Mouse (Mus musculus): ENCODE measurements around the gene Psmb8. TPM values are rescaled to one million over a fixed set of nuclear protein-coding genes. Genes with fewer than 3 reads are reported as not detected.

Psmb8 gene
- total and polyA plus RNA-seq, 2 experiments from 2014 or later, result 9.9 to 11.0 TPM

DNA sequence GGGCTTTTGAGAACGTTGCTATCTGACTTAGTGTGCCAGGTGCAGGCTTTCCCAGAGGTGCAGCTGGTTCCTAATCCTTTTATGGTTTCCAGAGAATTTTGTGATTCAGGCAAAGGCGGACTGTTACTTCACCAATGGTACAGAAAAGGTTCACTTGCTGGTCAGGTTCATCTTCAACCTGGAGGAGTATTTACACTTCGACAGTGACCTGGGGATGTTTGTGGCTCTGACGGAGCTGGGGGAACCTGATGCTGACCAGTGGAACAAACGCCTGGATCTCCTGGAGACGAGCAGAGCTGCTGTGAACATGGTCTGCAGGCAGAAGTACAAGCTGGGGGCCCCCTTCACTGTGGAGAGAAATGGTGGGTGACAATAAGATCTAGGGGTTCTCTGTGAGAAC is 43.4 kb downstream of the Psmb8 start:
- H3K9ac ChIP-seq (replicated peaks; ENCODE audit: low read depth, low read length), result no peak overlapping the region
- 74% methylated on average over 6 of the region's 6 CpGs for WGBS

DNA sequence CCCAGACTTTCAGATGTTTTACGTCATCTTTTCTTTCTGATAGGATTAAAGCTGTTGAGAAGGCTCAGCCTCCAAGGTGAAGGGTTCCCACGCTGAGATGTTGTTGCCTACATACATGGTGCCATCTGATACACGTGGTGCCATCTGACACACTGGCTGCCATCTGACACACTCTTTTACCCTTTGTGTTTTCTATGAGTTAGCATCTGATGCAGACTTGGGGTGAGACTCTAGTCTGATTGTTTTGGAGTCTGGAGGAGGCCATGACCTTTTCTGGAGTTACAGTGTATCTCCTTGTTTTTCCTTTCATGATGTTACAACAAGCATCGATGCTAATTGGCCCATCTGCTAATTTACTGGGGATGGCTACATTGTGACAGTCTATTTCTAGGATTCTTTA is 47.1 kb downstream of the Psmb8 start:
- H3K9me3 ChIP-seq (replicated peaks; ENCODE audit: control insufficient read depth, low read length), result peaks cover 6% of the 10 kb centered on the region; the same call in 1 of the 2 replicates
- DNase-seq (ENCODE audit: low spot score) (no peak), ATAC-seq (ENCODE audit: insufficient read depth, low read depth) (no peak)
- H3K4me2 ChIP-seq (ENCODE audit: low read depth, low read length), result no peak overlapping the region
- H3K27me3 ChIP-seq (ENCODE audit: control insufficient read depth, insufficient read depth, low read length), result no peaks in the 10 kb centered on the region
- TF ChIP-seq EP300 (IDR thresholded peaks at IDR 0.05; ENCODE audit: low read depth) (no peak), CTCF (IDR thresholded peaks at IDR 0.05; ENCODE audit: low read depth) (no peak)
- WGBS, result 65% methylated on average over 4 of the region's 4 CpGs
- no peak overlapping the region for H3K4me3 ChIP-seq (ENCODE audit: low read depth, low read length)
- H3K36me3 ChIP-seq (replicated peaks; ENCODE audit: control insufficient read depth, insufficient read depth, low read length), result no peaks in the 10 kb centered on the region
- no peak overlapping the region for H3K27ac ChIP-seq (ENCODE audit: low read depth)
- no peaks in the 10 kb centered on the region for H3K4me1 ChIP-seq (ENCODE audit: control insufficient read depth, insufficient read depth)
- H3K9ac ChIP-seq (replicated peaks; ENCODE audit: low read depth, low read length), result no peak overlapping the region

More for the DNA sequence above, 43.4 kb downstream of the Psmb8 start:
- Histone ChIP-seq H3K27ac (ENCODE audit: low read depth) (no peak overlapping the region), H3K9me3 (replicated peaks; ENCODE audit: control insufficient read depth, low read length) (peaks cover 6% of the 10 kb centered on the region; the same call in 1 of the 2 replicates), H3K4me3 (ENCODE audit: low read depth, low read length) (no peak overlapping the region), H3K27me3 (ENCODE audit: control insufficient read depth, insufficient read depth, low read length) (no peaks in the 10 kb centered on the region), H3K36me3 (replicated peaks; ENCODE audit: control insufficient read depth, insufficient read depth, low read length) (no peaks in the 10 kb centered on the region), H3K4me1 (ENCODE audit: control insufficient read depth, insufficient read depth) (no peaks in the 10 kb centered on the region), H3K4me2 (ENCODE audit: low read depth, low read length) (no peak overlapping the region)
- no peak for TF ChIP-seq CTCF (IDR thresholded peaks at IDR 0.05; ENCODE audit: low read depth)
- TF ChIP-seq EP300 (IDR thresholded peaks at IDR 0.05; ENCODE audit: low read depth), result no peak
- DNase-seq (ENCODE audit: low spot score), result no peak
- ATAC-seq (ENCODE audit: insufficient read depth, low read depth), result no peak

DNA sequence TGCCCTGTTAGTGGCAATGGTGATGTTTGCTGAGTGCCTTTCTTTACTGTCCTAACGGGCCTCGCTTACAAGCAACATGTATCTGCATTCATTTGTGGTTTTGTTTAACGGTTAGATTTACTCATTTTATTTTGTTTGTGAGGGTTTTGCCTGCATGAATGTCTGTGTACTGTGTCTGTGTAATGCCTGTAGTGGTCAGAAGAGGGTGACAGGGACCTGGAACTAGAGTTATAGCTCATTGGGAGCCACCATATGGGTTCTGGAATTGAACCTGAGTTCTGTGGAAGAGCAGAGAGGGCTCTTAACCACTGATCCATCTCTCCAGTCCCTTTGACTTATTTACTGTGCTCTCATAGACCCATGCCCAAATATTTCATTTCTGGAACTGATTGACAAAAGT is 49.5 kb downstream of the Psmb8 start:
- no peaks in the 10 kb centered on the region for H3K27me3 ChIP-seq (ENCODE audit: control insufficient read depth, insufficient read depth, low read length)
- ATAC-seq (ENCODE audit: insufficient read depth, low read depth) (no peak), DNase-seq (ENCODE audit: low spot score) (no peak)
- H3K27ac ChIP-seq (ENCODE audit: low read depth), result no peak overlapping the region
- no peaks in the 10 kb centered on the region for H3K4me1 ChIP-seq (ENCODE audit: control insufficient read depth, insufficient read depth)
- no peaks in the 10 kb centered on the region for H3K36me3 ChIP-seq (replicated peaks; ENCODE audit: control insufficient read depth, insufficient read depth, low read length)
- no peak overlapping the region for H3K4me2 ChIP-seq (ENCODE audit: low read depth, low read length)
- 71% methylated on average over 3 of the region's 3 CpGs for WGBS
- H3K4me3 ChIP-seq (ENCODE audit: low read depth, low read length), result no peak overlapping the region
- no peak overlapping the region for H3K9ac ChIP-seq (replicated peaks; ENCODE audit: low read depth, low read length)
- peaks cover 1% of the 10 kb centered on the region; the same call in 1 of the 2 replicates for H3K9me3 ChIP-seq (replicated peaks; ENCODE audit: control insufficient read depth, low read length)
- TF ChIP-seq CTCF (IDR thresholded peaks at IDR 0.05; ENCODE audit: low read depth) (peak; percentile 43), EP300 (IDR thresholded peaks at IDR 0.05; ENCODE audit: low read depth) (no peak)

DNA sequence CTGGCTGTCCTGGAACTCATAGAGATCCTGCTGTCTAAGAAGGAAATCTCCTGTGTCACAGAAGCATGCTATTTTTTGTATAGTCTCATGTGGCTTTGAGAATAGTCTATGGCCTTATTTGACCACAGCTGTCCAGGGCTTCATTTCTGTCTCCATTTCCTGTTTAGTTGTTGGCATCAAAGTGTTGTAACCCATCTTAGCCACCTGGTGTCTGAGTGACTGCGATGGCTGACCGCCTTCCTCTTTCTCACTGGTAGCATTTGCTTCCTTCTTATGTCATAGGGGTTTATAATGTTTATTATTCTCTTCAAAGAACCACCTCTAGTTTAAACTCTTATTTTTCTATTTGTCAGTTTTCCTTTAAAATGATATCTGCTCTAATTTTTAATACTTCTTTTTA is 51.2 kb downstream of the Psmb8 start:
- DNase-seq (ENCODE audit: low spot score), result no peak

DNA sequence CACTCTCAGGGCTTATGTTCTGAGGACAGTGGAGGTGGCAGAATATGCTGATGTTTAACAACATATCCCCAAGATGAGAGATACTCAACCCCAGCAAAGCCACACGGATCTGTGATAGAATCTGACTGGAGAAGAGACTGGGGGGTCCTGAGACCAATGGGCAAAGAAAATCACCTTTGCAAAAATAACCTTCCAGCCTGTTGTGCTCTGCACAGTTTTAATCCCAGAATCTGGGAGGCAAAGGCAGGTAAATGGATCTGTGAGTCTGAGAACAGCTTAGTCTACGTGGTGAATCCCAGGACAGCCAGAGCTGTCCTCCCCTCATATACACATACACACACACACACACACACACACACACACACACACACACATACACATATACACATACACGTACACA is 51.8 kb downstream of the Psmb8 start:
- Histone ChIP-seq H3K27me3 (ENCODE audit: control insufficient read depth, insufficient read depth, low read length) (no peaks in the 10 kb centered on the region), H3K9me3 (replicated peaks; ENCODE audit: control insufficient read depth, low read length) (no peaks in the 10 kb centered on the region), H3K9ac (replicated peaks; ENCODE audit: low read depth, low read length) (no peak overlapping the region), H3K36me3 (replicated peaks; ENCODE audit: control insufficient read depth, insufficient read depth, low read length) (no peaks in the 10 kb centered on the region), H3K4me1 (ENCODE audit: control insufficient read depth, insufficient read depth) (no peaks in the 10 kb centered on the region), H3K4me3 (ENCODE audit: low read depth, low read length) (no peak overlapping the region), H3K4me2 (ENCODE audit: low read depth, low read length) (no peak overlapping the region), H3K27ac (ENCODE audit: low read depth) (no peak overlapping the region)
- TF ChIP-seq CTCF (IDR thresholded peaks at IDR 0.05; ENCODE audit: low read depth) (no peak), EP300 (IDR thresholded peaks at IDR 0.05; ENCODE audit: low read depth) (no peak)
- no peak for DNase-seq (ENCODE audit: low spot score)
- no peak for ATAC-seq (ENCODE audit: insufficient read depth, low read depth)
- WGBS, result 34% methylated on average over 3 of the region's 3 CpGs

More for the DNA sequence above, 51.2 kb downstream of the Psmb8 start:
- no peaks in the 10 kb centered on the region for H3K9me3 ChIP-seq (replicated peaks; ENCODE audit: control insufficient read depth, low read length)
- H3K4me2 ChIP-seq (ENCODE audit: low read depth, low read length), result no peak overlapping the region
- H3K27me3 ChIP-seq (ENCODE audit: control insufficient read depth, insufficient read depth, low read length), result no peaks in the 10 kb centered on the region
- H3K27ac ChIP-seq (ENCODE audit: low read depth), result no peak overlapping the region
- H3K4me3 ChIP-seq (ENCODE audit: low read depth, low read length), result no peak overlapping the region
- no peak overlapping the region for H3K9ac ChIP-seq (replicated peaks; ENCODE audit: low read depth, low read length)
- ATAC-seq (ENCODE audit: insufficient read depth, low read depth), result no peak
- no peaks in the 10 kb centered on the region for H3K36me3 ChIP-seq (replicated peaks; ENCODE audit: control insufficient read depth, insufficient read depth, low read length)
- no peak for TF ChIP-seq CTCF (IDR thresholded peaks at IDR 0.05; ENCODE audit: low read depth)
- TF ChIP-seq EP300 (IDR thresholded peaks at IDR 0.05; ENCODE audit: low read depth), result no peak
- H3K4me1 ChIP-seq (ENCODE audit: control insufficient read depth, insufficient read depth), result no peaks in the 10 kb centered on the region
- WGBS, result 53% methylated on average over 2 of the region's 2 CpGs

DNA sequence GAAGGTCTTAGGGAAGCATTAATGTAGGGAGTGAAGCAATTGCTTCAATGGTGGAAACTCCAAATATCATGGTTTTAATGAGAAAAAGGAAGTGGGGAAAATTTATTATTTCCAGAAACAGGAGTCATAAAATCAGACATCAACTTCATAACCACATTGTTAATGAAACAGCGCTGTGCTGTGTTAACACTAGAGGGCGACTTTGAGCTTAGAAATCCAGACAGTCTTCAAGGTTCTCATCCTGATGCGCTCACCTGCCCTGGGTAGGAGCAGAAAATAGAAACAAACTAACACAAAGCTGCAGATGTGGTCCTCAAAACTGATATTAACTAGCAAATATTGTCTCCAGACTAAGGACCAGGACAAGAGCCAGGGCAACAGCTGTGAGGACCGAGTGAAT is 52.4 kb downstream of the Psmb8 start:
- no peak overlapping the region for H3K9ac ChIP-seq (replicated peaks; ENCODE audit: low read depth, low read length)
- H3K4me2 ChIP-seq (ENCODE audit: low read depth, low read length), result no peak overlapping the region
- WGBS, result 19% methylated on average over 4 of the region's 4 CpGs
- DNase-seq (ENCODE audit: low spot score) (no peak), ATAC-seq (ENCODE audit: insufficient read depth, low read depth) (no peak)
- H3K27me3 ChIP-seq (ENCODE audit: control insufficient read depth, insufficient read depth, low read length), result no peaks in the 10 kb centered on the region
- H3K27ac ChIP-seq (ENCODE audit: low read depth), result no peak overlapping the region
- no peaks in the 10 kb centered on the region for H3K36me3 ChIP-seq (replicated peaks; ENCODE audit: control insufficient read depth, insufficient read depth, low read length)
- H3K9me3 ChIP-seq (replicated peaks; ENCODE audit: control insufficient read depth, low read length), result no peaks in the 10 kb centered on the region
- TF ChIP-seq CTCF (IDR thresholded peaks at IDR 0.05; ENCODE audit: low read depth) (peak; percentile 73), EP300 (IDR thresholded peaks at IDR 0.05; ENCODE audit: low read depth) (no peak)
- H3K4me3 ChIP-seq (ENCODE audit: low read depth, low read length), result no peak overlapping the region
- no peaks in the 10 kb centered on the region for H3K4me1 ChIP-seq (ENCODE audit: control insufficient read depth, insufficient read depth)

Other genes with a start within 250 kb of the Psmb8 start
- 0.53 and 0.70 TPM in 2 replicates for gene B3galt4, start 246.2 kb upstream of the Psmb8 start, total RNA-seq (2014; rRNA removed; ENCODE audit: low replicate concordance)
- 5.5 and 6.1 TPM in 2 replicates for gene B3galt4, start 246.2 kb upstream of the Psmb8 start, polyA plus RNA-seq (2015; fragmentation: Nextera tagmentation; extraction: Ambion mirVana)
- gene Vps52, start 241.9 kb upstream of the Psmb8 start, total RNA-seq (2014; rRNA removed; ENCODE audit: low replicate concordance), result 28.2 and 31.8 TPM in 2 replicates
- gene Vps52, start 241.9 kb upstream of the Psmb8 start, polyA plus RNA-seq (2015; fragmentation: Nextera tagmentation; extraction: Ambion mirVana), result 27.8 TPM in 2 replicates
- gene Rps18, start 241.7 kb upstream of the Psmb8 start, total RNA-seq (2014; rRNA removed; ENCODE audit: low replicate concordance), result 1,548 and 1,735 TPM in 2 replicates
- 845 and 880 TPM in 2 replicates for gene Rps18, start 241.7 kb upstream of the Psmb8 start, polyA plus RNA-seq (2015; fragmentation: Nextera tagmentation; extraction: Ambion mirVana)
- 61.0 and 84.5 TPM in 2 replicates for gene H2-K1, start 197.4 kb upstream of the Psmb8 start, total RNA-seq (2014; rRNA removed; ENCODE audit: low replicate concordance)
- 42.9 and 48.4 TPM in 2 replicates for gene H2-K1, start 197.4 kb upstream of the Psmb8 start, polyA plus RNA-seq (2015; fragmentation: Nextera tagmentation; extraction: Ambion mirVana)
- gene Ring1, start 173.0 kb upstream of the Psmb8 start, total RNA-seq (2014; rRNA removed; ENCODE audit: low replicate concordance), result 22.5 and 48.5 TPM in 2 replicates
- gene Ring1, start 173.0 kb upstream of the Psmb8 start, polyA plus RNA-seq (2015; fragmentation: Nextera tagmentation; extraction: Ambion mirVana), result 10.3 and 11.9 TPM in 2 replicates
- 80.6 and 101 TPM in 2 replicates for gene H2-Ke6, start 169.7 kb upstream of the Psmb8 start, total RNA-seq (2014; rRNA removed; ENCODE audit: low replicate concordance)
- gene H2-Ke6, start 169.7 kb upstream of the Psmb8 start, polyA plus RNA-seq (2015; fragmentation: Nextera tagmentation; extraction: Ambion mirVana), result 58.5 and 64.6 TPM in 2 replicates
- gene Slc39a7, start 166.0 kb upstream of the Psmb8 start, total RNA-seq (2014; rRNA removed; ENCODE audit: low replicate concordance), result 88.7 and 97.2 TPM in 2 replicates
- gene Slc39a7, start 166.0 kb upstream of the Psmb8 start, polyA plus RNA-seq (2015; fragmentation: Nextera tagmentation; extraction: Ambion mirVana), result 79.7 and 85.4 TPM in 2 replicates
- 29.4 and 36.6 TPM in 2 replicates for gene Rxrb, start 165.9 kb upstream of the Psmb8 start, total RNA-seq (2014; rRNA removed; ENCODE audit: low replicate concordance)
- gene Rxrb, start 165.9 kb upstream of the Psmb8 start, polyA plus RNA-seq (2015; fragmentation: Nextera tagmentation; extraction: Ambion mirVana), result 28.4 and 31.2 TPM in 2 replicates
- 1.4 and 1.9 TPM in 2 replicates for gene Col11a2, start 158.3 kb upstream of the Psmb8 start, total RNA-seq (2014; rRNA removed; ENCODE audit: low replicate concordance)
- 0.25 and 0.29 TPM in 2 replicates for gene Col11a2, start 158.3 kb upstream of the Psmb8 start, polyA plus RNA-seq (2015; fragmentation: Nextera tagmentation; extraction: Ambion mirVana)
- not detected in 2 replicates for gene H2-Oa, start 105.4 kb upstream of the Psmb8 start, total RNA-seq (2014; rRNA removed; ENCODE audit: low replicate concordance)
- not detected in 2 replicates for gene H2-Oa, start 105.4 kb upstream of the Psmb8 start, polyA plus RNA-seq (2015; fragmentation: Nextera tagmentation; extraction: Ambion mirVana)
- 2.6 and 7.2 TPM in 2 replicates for gene H2-DMa, start 78.2 kb upstream of the Psmb8 start, total RNA-seq (2014; rRNA removed; ENCODE audit: low replicate concordance)
- gene H2-DMa, start 78.2 kb upstream of the Psmb8 start, polyA plus RNA-seq (2015; fragmentation: Nextera tagmentation; extraction: Ambion mirVana), result 4.2 and 4.6 TPM in 2 replicates
- gene Brd2, start 75.1 kb upstream of the Psmb8 start, total RNA-seq (2014; rRNA removed; ENCODE audit: low replicate concordance), result 83.2 and 87.5 TPM in 2 replicates
- 33.4 and 38.4 TPM in 2 replicates for gene Brd2, start 75.1 kb upstream of the Psmb8 start, polyA plus RNA-seq (2015; fragmentation: Nextera tagmentation; extraction: Ambion mirVana)
- 1.5 TPM in 1 of 2 replicates, not detected in the other for gene H2-DMb2, start 54.4 kb upstream of the Psmb8 start, total RNA-seq (2014; rRNA removed; ENCODE audit: low replicate concordance)
- 0.33 and 0.38 TPM in 2 replicates for gene H2-DMb2, start 54.4 kb upstream of the Psmb8 start, polyA plus RNA-seq (2015; fragmentation: Nextera tagmentation; extraction: Ambion mirVana)
- gene H2-DMb1, start 44.6 kb upstream of the Psmb8 start, total RNA-seq (2014; rRNA removed; ENCODE audit: low replicate concordance), result 0.19 TPM in 1 of 2 replicates, not detected in the other
- 0.65 and 0.90 TPM in 2 replicates for gene H2-DMb1, start 44.6 kb upstream of the Psmb8 start, polyA plus RNA-seq (2015; fragmentation: Nextera tagmentation; extraction: Ambion mirVana)
- 8.8 and 10.7 TPM in 2 replicates for gene Tap1, start 10.2 kb upstream of the Psmb8 start, total RNA-seq (2014; rRNA removed; ENCODE audit: low replicate concordance)
- 2.7 and 3.7 TPM in 2 replicates for gene Tap1, start 10.2 kb upstream of the Psmb8 start, polyA plus RNA-seq (2015; fragmentation: Nextera tagmentation; extraction: Ambion mirVana)
- gene Psmb9, start 10.0 kb upstream of the Psmb8 start, total RNA-seq (2014; rRNA removed; ENCODE audit: low replicate concordance), result 2.9 and 6.3 TPM in 2 replicates
- gene Psmb9, start 10.0 kb upstream of the Psmb8 start, polyA plus RNA-seq (2015; fragmentation: Nextera tagmentation; extraction: Ambion mirVana), result 2.5 and 3.6 TPM in 2 replicates
- 3.3 and 14.5 TPM in 2 replicates for gene Tap2, start 5.8 kb downstream of the Psmb8 start, total RNA-seq (2014; rRNA removed; ENCODE audit: low replicate concordance)
- 7.0 and 7.5 TPM in 2 replicates for gene Tap2, start 5.8 kb downstream of the Psmb8 start, polyA plus RNA-seq (2015; fragmentation: Nextera tagmentation; extraction: Ambion mirVana)
- not detected in 2 replicates for gene H2-Ob, start 41.2 kb downstream of the Psmb8 start, total RNA-seq (2014; rRNA removed; ENCODE audit: low replicate concordance)
- gene H2-Ob, start 41.2 kb downstream of the Psmb8 start, polyA plus RNA-seq (2015; fragmentation: Nextera tagmentation; extraction: Ambion mirVana), result 0.08 and 0.14 TPM in 2 replicates
- 0.69 and 4.1 TPM in 2 replicates for gene H2-Ab1, start 60.0 kb downstream of the Psmb8 start, total RNA-seq (2014; rRNA removed; ENCODE audit: low replicate concordance)
- gene H2-Ab1, start 60.0 kb downstream of the Psmb8 start, polyA plus RNA-seq (2015; fragmentation: Nextera tagmentation; extraction: Ambion mirVana), result 2.0 and 3.6 TPM in 2 replicates
- gene H2-Aa, start 90.1 kb downstream of the Psmb8 start, total RNA-seq (2014; rRNA removed; ENCODE audit: low replicate concordance), result 5.8 TPM in 1 of 2 replicates, not detected in the other
- 1.7 and 2.5 TPM in 2 replicates for gene H2-Aa, start 90.1 kb downstream of the Psmb8 start, polyA plus RNA-seq (2015; fragmentation: Nextera tagmentation; extraction: Ambion mirVana)
- gene H2-Eb1, start 108.1 kb downstream of the Psmb8 start, total RNA-seq (2014; rRNA removed; ENCODE audit: low replicate concordance), result 1.2 TPM in 1 of 2 replicates, not detected in the other
- 4.1 and 4.4 TPM in 2 replicates for gene H2-Eb1, start 108.1 kb downstream of the Psmb8 start, polyA plus RNA-seq (2015; fragmentation: Nextera tagmentation; extraction: Ambion mirVana)
- gene H2-Eb2, start 127.9 kb downstream of the Psmb8 start, total RNA-seq (2014; rRNA removed; ENCODE audit: low replicate concordance), result not detected in 2 replicates
- gene H2-Eb2, start 127.9 kb downstream of the Psmb8 start, polyA plus RNA-seq (2015; fragmentation: Nextera tagmentation; extraction: Ambion mirVana), result not detected in 2 replicates
- not detected in 2 replicates for gene Btnl2, start 157.1 kb downstream of the Psmb8 start, total RNA-seq (2014; rRNA removed; ENCODE audit: low replicate concordance)
- not detected in 2 replicates for gene Btnl2, start 157.1 kb downstream of the Psmb8 start, polyA plus RNA-seq (2015; fragmentation: Nextera tagmentation; extraction: Ambion mirVana)
- not detected in 2 replicates for gene Btnl1, start 179.4 kb downstream of the Psmb8 start, total RNA-seq (2014; rRNA removed; ENCODE audit: low replicate concordance)
- not detected in 2 replicates for gene Btnl1, start 179.4 kb downstream of the Psmb8 start, polyA plus RNA-seq (2015; fragmentation: Nextera tagmentation; extraction: Ambion mirVana)
- gene BC051142, start 201.1 kb downstream of the Psmb8 start, total RNA-seq (2014; rRNA removed; ENCODE audit: low replicate concordance), result not detected in 2 replicates
- 0.41 and 0.62 TPM in 2 replicates for gene BC051142, start 201.1 kb downstream of the Psmb8 start, polyA plus RNA-seq (2015; fragmentation: Nextera tagmentation; extraction: Ambion mirVana)

Data from heart, postnatal 0 days (tissue).